Mouse (Mus musculus): ENCODE results near the gene Lpcat2. TPM values are rescaled to one million over a fixed set of nuclear protein-coding genes. Genes with fewer than 3 reads are reported as not detected.

The Lpcat2 gene
- total RNA-seq, 2 experiments from 2014 or later = 8.6 to 29.0 TPM

DNA sequence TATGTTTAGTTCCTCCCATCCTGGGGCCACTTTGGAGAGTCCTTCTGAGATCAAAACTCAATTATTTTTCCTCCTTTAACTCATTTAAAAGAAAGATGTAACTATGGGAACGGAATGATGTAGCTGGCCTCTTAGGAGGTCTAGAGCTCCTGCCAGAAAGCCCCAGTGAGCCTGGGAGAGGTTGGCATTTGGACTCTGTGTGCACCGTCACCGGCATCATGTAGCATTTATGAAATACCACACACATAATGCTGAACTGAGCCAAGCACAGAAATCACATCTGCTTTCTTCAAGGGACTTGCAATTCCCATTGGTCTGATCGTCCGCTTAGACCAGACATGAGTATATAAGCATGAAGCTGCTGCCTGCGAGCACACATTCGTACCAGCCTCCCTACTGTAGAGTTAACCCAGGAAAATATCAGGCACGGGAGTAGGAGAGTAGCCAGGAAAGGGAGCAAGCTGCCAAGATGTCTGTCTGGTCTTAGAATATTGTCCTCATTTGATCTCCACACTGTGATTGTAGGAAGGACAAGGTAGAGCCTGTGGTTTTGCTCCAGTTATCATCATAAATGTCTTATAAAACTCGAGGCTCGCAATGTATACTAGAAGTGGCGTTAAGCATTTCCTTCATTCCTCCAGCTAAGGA lies 48.5 kb downstream of the Lpcat2 start:
- ATAC-seq (replicated peaks; ENCODE audit: low FRiP score, poor library complexity, severe bottlenecking) = no peak

DNA sequence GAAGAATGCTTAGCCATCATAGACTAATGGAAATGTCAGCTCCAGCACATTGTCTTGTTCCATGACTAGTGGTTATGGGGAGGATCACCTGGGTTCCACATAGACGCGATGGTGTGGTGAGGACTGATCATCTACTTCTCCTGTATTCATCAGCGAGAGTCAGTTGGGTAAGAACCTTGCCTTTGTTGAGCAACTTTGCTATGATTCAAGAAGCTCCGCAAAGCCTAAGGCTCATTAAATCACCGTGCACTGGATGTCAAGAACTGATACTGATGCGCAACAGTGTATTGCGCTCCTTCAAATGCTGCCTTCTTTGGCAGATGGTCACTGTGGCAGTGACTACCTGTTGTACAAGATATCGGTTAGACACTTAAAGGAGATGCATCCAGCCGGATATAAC lies 51.4 kb downstream of the Lpcat2 start:
- ATAC-seq (replicated peaks; ENCODE audit: low FRiP score, poor library complexity, severe bottlenecking) = no peak

DNA sequence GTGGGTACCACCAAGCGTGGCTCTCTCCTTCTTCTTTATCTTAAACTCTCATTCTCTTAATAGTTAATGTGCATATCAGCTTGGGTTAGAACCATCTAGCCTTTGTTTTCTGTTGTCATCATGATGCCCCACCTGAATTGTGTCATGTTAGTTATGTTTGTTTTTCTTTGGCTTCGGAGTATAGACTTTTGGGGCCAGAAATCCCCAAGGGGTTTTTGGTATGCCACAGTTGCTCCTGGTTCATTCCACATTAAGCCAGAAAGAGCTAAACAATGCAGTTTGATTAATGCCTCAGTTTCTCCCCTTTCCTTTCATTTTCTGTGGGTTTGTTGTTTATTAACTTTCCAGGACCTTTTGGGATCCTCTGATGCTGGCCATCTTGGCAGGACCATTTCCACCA lies 53.3 kb downstream of the Lpcat2 start:
- no peak for ATAC-seq (replicated peaks; ENCODE audit: low FRiP score, poor library complexity, severe bottlenecking)

DNA sequence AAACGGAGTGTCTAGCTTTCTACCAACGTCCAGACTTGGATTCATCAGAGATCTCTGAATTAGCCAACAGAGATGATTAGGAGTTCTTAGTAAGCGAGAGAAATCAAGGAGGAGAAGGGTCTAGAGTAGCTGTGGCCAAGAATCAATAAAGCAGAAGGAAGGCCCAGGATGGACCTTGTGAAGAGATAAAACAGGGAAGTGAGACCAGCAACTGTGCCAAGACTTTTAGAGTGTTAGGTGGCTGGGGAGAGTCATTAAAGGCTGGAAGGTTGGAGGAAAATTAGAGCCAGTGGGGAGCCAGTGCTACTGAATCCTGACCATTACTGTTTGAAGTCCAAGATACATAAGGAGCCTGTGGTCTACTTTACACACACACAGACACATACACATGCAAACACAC lies 56.3 kb downstream of the Lpcat2 start:
- no peak for ATAC-seq (replicated peaks; ENCODE audit: low FRiP score, poor library complexity, severe bottlenecking)

DNA sequence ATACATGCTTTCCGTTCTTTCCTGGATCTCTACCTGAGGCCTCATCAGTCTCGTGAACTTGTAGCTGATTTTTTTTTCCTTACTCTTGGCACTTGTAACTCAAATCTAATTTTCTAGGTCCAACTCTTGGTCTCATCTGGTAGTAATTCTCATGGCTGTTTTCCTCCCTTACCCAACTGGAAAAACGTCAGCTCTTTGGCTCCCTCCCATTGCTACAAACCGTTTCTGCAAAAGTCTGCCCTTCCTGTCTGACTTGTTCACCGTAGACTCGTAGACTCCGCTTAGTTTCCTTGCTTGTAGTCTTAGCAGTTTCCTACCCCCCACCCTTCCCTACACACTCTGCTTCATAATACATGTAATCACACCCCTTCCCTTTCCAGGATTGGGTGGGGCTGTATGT lies 58.3 kb downstream of the Lpcat2 start:
- no peak for ATAC-seq (replicated peaks; ENCODE audit: low FRiP score, poor library complexity, severe bottlenecking)

DNA sequence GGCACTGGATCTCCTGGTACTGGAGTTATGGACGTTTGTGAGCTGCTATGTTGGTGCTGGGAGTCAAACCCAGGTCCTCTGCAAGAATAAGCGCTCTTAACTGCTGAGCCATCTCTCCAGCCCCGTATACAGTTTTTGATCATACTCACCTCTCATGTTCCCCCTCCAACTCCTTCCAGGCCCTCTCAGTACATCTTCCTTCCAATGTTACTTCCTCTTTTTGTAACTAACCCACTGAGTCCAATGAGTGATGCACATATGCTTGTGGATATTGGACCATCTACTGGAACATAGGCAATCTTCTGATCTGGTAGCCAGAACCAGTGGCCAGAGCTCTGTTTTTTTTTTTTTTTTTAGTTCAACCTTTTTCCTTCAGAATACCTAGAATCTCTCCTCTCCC lies 60.9 kb downstream of the Lpcat2 start:
- no peak for ATAC-seq (replicated peaks; ENCODE audit: low FRiP score, poor library complexity, severe bottlenecking)

DNA sequence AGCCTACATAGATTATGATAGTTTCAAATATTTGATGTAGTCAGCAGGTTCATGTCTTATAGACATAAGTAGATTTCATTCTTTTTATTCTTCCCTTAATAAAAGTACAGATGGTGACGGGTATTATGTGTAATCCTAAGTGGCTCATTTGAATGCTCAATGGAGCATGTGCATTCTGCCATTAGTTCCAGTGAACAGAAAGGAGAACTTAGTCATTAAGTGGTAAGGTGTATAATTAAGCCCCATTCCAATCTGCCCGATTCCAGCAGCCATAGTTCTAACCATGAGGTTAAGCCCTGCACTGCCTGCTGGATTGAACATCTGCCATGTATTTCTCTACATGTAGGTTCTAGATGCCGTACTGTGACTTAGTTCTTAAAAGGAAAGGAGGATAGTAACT lies 66.6 kb downstream of the Lpcat2 start:
- no peak for ATAC-seq (replicated peaks; ENCODE audit: low FRiP score, poor library complexity, severe bottlenecking)

DNA sequence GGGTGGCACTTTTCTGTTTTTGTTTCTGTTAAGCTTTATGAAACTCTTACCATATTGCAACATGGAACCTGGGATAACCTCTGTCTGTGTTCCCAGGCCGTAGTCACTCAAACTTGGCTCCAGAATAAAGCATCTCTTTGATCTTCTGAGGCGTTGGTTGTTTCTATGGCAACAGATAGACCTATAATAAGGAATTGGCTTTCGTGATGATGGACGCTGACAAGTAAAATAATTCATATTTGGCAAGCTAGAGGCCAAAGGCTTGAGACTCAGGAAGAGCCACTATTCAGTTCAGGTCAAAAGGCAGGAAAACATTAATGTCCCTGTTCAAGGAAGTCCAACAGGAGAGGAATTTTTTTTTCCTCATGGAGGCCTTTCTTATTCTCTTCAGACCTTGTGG lies 73.8 kb downstream of the Lpcat2 start:
- no peak for ATAC-seq (replicated peaks; ENCODE audit: low FRiP score, poor library complexity, severe bottlenecking)

DNA sequence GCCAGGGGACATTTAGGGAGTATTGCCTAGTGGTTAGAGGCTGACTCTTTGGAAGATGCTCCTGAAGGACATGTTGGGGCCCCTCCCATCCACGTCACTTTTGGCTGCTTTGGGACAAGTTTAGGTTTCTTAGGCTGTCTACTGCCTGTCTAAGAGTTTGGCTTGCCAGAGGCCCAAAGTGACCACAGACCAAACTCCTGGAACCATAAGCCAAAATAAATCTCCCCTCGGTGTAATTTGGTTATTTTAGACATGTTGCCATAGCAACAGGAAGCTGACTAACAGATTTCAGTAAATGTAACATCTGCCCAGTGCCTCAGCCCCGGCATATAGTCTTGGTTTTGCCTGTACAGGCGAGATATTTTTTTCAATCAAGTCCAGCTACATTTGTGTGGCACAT lies 82.9 kb downstream of the Lpcat2 start:
- no peak for ATAC-seq (replicated peaks; ENCODE audit: low FRiP score, poor library complexity, severe bottlenecking)

DNA sequence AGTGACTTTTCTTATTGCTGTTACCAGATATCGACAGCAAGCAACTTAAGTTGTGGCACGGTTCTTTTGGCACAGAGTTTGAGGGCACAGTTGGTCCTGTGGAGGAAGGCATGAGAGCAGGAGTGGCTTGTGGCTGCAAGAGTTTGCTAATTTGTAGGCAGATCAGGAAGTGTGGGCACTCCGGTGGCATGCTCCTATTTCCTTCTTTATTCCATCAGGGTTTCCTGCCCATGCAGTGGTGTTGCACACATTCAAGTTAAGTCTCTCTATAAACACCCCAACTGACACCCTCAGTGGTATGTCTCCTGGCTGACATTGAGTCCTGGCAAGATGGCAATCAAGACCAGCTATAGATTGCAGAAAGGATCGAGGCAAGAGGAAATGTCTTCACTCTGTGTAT lies 93.9 kb downstream of the Lpcat2 start:
- no peak for ATAC-seq (replicated peaks; ENCODE audit: low FRiP score, poor library complexity, severe bottlenecking)

DNA sequence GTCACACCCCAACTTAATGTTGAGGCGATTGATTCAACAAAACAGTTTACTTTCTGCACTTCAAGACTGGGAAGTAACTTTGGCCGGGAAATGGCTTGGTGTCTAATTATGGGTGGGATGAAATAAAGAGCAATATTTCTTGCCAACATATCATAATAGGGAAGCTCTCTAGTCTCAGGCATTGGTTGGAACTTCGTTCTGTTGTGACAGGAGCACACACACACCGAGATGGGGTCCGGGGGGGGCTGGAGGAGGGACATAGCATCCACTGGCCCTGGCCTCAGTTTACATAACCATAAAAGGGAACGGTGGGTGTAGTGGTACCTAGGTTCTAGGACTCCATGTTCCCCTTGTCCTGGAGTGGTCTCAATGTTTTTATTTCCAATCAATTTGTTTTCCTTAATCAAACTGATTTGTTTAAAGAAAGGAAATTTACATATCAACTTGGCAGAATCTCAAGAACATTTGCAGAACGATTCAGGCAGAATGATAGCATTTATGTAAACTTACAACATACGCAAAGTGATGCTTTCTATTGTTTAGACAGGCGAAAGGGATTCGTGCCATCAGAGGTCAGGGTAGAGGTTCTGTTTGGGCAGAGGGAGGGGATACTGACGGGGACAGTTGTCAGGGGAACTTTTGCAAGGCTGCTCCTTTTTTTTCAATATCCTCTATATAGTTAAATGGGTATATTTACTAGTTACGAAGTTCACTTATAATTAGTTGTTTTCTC lies 95.7 kb downstream of the Lpcat2 start:
- ATAC-seq (replicated peaks; ENCODE audit: low FRiP score, poor library complexity, severe bottlenecking) = no peak

DNA sequence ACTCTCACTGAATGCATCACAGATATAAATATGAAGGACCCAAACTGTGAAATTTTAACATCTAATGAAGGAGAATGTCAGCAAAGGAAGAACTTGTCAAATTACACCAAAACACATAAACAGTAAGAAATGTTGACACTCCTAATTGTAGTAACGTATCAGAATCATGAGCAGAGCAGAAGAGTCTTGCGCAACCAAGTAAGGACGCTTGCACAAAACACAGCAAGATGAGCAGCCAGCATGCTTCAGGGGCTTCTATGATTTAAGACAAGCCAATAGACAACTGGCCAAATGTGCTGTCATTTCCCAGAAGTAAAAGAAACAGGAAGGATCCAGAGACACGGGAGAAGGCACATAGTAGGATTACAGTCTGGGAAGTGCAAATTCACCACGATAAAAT lies 98.9 kb downstream of the Lpcat2 start:
- ATAC-seq (replicated peaks; ENCODE audit: low FRiP score, poor library complexity, severe bottlenecking) = no peak

DNA sequence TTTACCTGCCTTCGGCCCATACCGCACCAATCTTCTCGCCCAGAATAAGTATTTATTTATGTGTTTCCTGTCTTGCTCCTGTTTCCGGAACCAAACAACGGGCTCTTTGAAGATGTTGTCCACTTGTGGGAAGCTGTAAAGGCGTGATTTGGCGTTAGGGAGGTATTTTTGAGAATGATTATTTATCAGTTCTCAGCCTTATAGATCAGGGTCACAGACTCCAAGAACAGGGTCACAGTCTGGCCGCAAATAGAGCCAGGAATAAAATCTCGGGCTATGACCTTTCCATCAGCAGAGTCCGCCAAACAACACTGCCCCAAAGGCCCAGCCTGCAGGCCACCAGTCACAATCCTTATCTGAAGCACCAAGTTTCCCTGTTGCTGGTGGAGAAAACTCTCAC lies 104.6 kb downstream of the Lpcat2 start, which contains the start of gene Slc6a2:
Gene Slc6a2, plus strand, starts transcription at position 301 of the 400 bp plus-strand sequence.
- ATAC-seq (replicated peaks; ENCODE audit: low FRiP score, poor library complexity, severe bottlenecking) = no peak

DNA sequence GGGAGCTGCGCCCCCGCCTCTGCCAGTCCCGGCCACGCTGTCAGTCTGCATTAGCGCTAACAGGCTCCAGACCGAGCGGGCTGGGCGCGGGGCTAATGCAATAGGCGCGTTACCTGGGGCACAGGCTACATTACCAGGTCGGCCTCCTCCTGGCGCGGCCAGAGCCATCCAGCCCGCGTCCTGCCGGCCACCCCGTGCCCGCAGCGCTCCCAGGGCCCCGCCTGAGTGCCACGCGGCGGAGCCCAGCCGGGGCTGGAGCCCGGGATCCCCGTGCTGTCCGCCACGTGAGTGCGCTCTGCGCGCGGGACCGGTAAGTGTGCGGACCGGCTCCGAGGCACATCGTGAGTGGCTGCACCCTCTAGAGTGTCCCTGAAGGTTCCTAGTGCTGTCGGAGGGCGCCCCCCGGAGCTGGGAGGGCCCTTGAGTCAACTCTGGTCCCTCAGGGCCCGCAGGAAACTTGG lies 105.3 kb downstream of the Lpcat2 start:
- no peak for ATAC-seq (replicated peaks; ENCODE audit: low FRiP score, poor library complexity, severe bottlenecking)

DNA sequence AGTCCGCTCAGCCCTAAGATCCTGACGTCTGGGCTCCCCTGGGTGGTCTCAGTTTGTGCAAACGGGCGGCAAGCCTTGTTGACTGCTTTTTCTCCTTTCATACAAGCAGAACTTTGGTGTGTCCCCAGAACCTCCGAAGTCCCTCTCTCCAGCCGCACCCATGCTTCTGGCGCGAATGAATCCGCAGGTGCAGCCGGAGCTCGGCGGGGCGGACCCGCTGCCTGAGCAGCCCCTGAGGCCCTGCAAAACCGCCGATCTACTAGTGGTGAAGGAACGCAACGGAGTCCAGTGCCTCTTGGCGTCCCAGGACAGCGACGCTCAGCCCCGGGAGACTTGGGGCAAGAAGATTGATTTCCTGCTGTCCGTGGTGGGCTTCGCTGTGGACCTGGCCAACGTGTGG lies 105.9 kb downstream of the Lpcat2 start:
- no peak for ATAC-seq (replicated peaks; ENCODE audit: low FRiP score, poor library complexity, severe bottlenecking)

DNA sequence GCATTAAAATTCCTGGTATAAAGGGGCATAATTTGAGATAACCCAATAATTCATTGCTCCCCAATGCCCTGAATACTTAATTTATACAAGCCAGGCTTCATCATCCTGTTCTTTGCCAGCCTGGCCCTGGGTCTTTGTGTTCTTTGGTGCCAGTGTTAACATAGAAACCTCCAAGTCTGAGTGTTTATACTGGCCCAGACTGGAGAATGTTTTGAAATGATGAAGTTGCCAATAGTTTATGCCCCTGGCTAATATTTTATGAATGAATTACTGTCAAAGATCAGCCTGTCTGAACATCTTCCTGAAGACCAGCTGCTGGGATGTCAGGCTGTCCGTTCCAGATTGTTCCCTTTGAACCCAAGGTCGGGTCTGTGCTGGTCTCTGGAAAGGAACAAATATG lies 109.4 kb downstream of the Lpcat2 start:
- no peak for ATAC-seq (replicated peaks; ENCODE audit: low FRiP score, poor library complexity, severe bottlenecking)

Other genes starting within 250 kb of the Lpcat2 start
- gene Irx6, start 181.1 kb upstream of the Lpcat2 start, total RNA-seq (2015; ENCODE audit: low replicate concordance) = not detected in 2 replicates
- gene Irx6, start 181.1 kb upstream of the Lpcat2 start, total RNA-seq (2017; ENCODE audit: low replicate concordance) = not detected in 2 replicates
- not detected in 2 replicates for gene Mmp2, start 28.0 kb upstream of the Lpcat2 start, total RNA-seq (2015; ENCODE audit: low replicate concordance)
- gene Mmp2, start 28.0 kb upstream of the Lpcat2 start, total RNA-seq (2017; ENCODE audit: low replicate concordance) = 1.1 TPM in 1 of 2 replicates, not detected in the other
- gene Capns2, start 46.1 kb downstream of the Lpcat2 start, total RNA-seq (2015; ENCODE audit: low replicate concordance) = not detected in 2 replicates
- gene Capns2, start 46.1 kb downstream of the Lpcat2 start, total RNA-seq (2017; ENCODE audit: low replicate concordance) = not detected in 2 replicates
- not detected in 2 replicates for gene Slc6a2, start 104.7 kb downstream of the Lpcat2 start, total RNA-seq (2015; ENCODE audit: low replicate concordance)
- gene Slc6a2, start 104.7 kb downstream of the Lpcat2 start, total RNA-seq (2017; ENCODE audit: low replicate concordance) = not detected in 2 replicates
- gene Ces1a, start 192.9 kb downstream of the Lpcat2 start, total RNA-seq (2015; ENCODE audit: low replicate concordance) = not detected in 2 replicates
- not detected in 2 replicates for gene Ces1a, start 192.9 kb downstream of the Lpcat2 start, total RNA-seq (2017; ENCODE audit: low replicate concordance)
- gene Ces1b, start 224.7 kb downstream of the Lpcat2 start, total RNA-seq (2015; ENCODE audit: low replicate concordance) = not detected in 2 replicates
- not detected in 2 replicates for gene Ces1b, start 224.7 kb downstream of the Lpcat2 start, total RNA-seq (2017; ENCODE audit: low replicate concordance)